Mouse (Mus musculus) colon, adult 2 months (tissue): Measurements from ENCODE around the gene Dnajc12. TPM values are rescaled to one million over a fixed set of nuclear protein-coding genes. Genes with fewer than 3 reads are reported as not detected.

Source experiments
- polyA plus RNA-seq: library from polyadenylated mRNA; depleted of rRNA; stranded (reverse); fragments of >200 nt; gene quantifications from 2 replicates; pipeline ENCODE4 v1.2.3, GENCODE M21; 2012; rRNA removed

Gene Dnajc12
- 0.64 and 1.6 TPM in 2 replicates for polyA plus RNA-seq

GRCm38 (mm10) chr10:63382372-63383279 is at the start of gene Dnajc12:
Dnajc12 (plus strand) TSS chr10:63382443.

GRCm38 (mm10) chr10:63381498-63382280 is 554 bp upstream of the Dnajc12 start, which contains the start of gene Sirt1:
Sirt1 (minus strand) TSS chr10:63381704.

DNA sequence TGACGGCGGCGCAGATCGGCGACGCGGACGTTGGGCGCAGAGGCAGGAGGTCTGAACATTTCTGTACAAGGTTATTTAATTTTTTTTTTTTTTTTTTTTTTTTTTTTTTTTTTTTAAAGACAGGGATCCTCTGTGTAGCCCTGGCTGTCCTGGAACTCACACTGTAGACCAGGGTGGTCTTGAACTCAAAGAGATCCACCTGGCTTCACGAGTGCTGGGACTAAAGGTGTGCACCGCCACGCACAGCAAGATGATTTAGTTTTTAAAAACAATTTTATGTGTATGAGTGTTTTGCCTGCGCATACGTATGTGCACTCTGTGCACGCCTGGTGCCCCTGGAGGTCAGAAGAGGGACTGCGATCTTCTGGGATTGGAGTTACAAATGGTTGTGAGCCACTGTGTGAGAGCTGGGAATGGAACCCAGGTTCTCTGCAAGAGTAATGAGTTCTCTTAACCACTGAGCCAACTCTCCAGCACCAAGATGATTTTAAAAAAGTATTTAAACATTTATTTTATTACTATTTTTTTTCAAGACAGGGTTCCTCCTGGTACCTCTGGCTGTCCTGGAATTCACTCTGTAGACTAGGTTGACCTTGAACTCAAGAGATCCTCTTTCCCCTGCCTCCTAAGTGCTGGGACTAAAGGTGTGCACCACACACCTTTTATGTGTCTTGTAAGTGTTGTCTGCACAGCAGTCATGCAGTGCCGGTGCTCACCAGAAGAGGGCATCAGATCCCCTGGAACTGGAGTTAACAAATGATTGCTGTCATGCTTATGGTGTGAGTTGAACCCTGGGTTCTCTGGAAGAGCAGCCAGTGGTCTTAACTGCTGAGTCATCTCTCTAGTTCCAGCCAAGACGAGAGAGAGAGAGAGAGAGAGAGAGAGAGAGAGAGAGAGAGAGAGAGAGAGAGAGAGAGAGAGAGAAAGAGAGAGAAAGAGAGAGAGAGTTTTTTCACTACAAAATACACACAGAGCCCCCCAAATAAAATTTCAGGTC is 39.8 kb downstream of the Dnajc12 start, which contains the start of gene Gm7075:
TSS of gene Gm7075 (minus strand) at position 51 of the 997 bp plus-strand sequence.

DNA sequence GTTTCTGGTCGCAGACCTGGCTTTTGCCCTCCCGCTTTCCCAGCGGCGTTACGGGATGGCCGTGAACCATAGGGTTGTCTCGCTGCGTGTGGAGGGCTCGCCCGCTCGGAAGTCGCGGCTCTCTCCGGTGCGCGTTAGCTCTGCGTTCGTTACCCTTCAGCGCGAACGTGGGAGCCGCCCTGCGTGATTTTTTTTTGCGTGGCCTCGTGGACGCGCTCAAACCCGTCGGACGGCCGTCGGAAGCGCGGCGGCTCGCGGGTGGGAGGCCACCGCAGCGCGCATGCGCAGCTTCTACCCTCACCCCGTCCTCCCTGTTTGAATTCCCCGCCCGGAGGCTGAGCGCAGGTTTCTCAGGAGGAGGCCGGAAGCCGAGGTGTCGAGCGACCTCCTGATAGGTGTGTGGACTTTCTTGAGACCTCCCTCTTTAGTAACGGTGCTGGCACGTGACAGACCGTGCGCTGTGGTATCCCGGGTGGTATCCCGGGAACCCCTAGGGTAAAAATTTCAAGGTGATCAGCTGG is 47.6 kb downstream of the Dnajc12 start, which contains the start of gene Ctnna3:
TSS of gene Ctnna3 (plus strand) at position 314 of the 521 bp plus-strand sequence.

Other genes with a start within 250 kb of the Dnajc12 start
- 0.13 and 0.14 TPM in 2 replicates for gene Mypn, start 178.5 kb upstream of the Dnajc12 start, polyA plus RNA-seq
- gene Herc4, start 138.6 kb upstream of the Dnajc12 start, polyA plus RNA-seq = 10.5 and 11.1 TPM in 2 replicates
- gene Sirt1, start 739 bp upstream of the Dnajc12 start, polyA plus RNA-seq = 3.3 and 4.5 TPM in 2 replicates
- not detected in 2 replicates for gene Gm7075, start 39.3 kb downstream of the Dnajc12 start, polyA plus RNA-seq
- gene Ctnna3, start 47.7 kb downstream of the Dnajc12 start, polyA plus RNA-seq = 0.26 and 0.28 TPM in 2 replicates